Mouse (Mus musculus) embryonic fibroblast, embryonic 13.5 days (primary cell): ENCODE data around the gene Gm44579.

Experiments used
- CTCF ChIP-seq: IDR thresholded peaks from 2 replicates; pipeline ENCODE4 v1.5.1; 2011; ENCODE audit warnings: mild to moderate bottlenecking, control low read depth, low read length, moderate library complexity, borderline replicate concordance; ENCODE audit not compliant: insufficient read depth
- POLR2A ChIP-seq: IDR thresholded peaks from 2 replicates; pipeline ENCODE4 v1.6.1; 2011; ENCODE audit warnings: low read depth, mild to moderate bottlenecking, control low read depth, low read length, moderate library complexity

GRCm38 (mm10) chr15:98173821-98174220 is 47.0 kb downstream of the Gm44579 start:
- no peak for TF ChIP-seq POLR2A
- TF ChIP-seq CTCF, result no peak
